Mouse (Mus musculus) cerebellum, adult 11-12 months (tissue): Measurements from ENCODE around the gene Smn1.
"Not testable (repeated sequence)": the region's sequence is repeated elsewhere in the genome, so short reads cannot be mapped to it uniquely, and the experiment has no call there.

Experiments used
- DNase-seq: peaks from one replicate; pipeline ENCODE4 v3.0.0; 2022

Smn1 gene

GRCm38 (mm10) chr13:100124423-100125257, at the start of gene Smn1:
TSS of gene Smn1 (plus strand) at chr13:100124852.
- peak; percentile 94 for DNase-seq

- no peak for DNase-seq
Observed at GRCm38 (mm10) chr13:100098808-100099207, 25.8 kb upstream of the Smn1 start.

GRCm38 (mm10) chr13:100103052-100103658, 21.5 kb upstream of the Smn1 start:
- DNase-seq: no peak

- DNase-seq: peak; percentile 91
Observed at GRCm38 (mm10) chr13:100103748-100104254, 20.9 kb upstream of the Smn1 start, which contains the start of gene Bdp1. TSS of gene Bdp1 (minus strand) at chr13:100104070.

GRCm38 (mm10) chr13:100107652-100108472, 16.8 kb upstream of the Smn1 start, which contains the start of gene Serf1:
TSS of gene Serf1 (plus strand) at chr13:100108012.
- DNase-seq: peak; percentile 80

GRCm38 (mm10) chr13:100112218-100112972, 12.3 kb upstream of the Smn1 start:
- no peak for DNase-seq

- DNase-seq: peak; percentile 16
Observed at GRCm38 (mm10) chr13:100123970-100124369, 682 bp upstream of the Smn1 start.

GRCm38 (mm10) chr13:100125258-100125643, 599 bp downstream of the Smn1 start:
- no peak for DNase-seq

GRCm38 (mm10) chr13:100141646-100142314, 17.1 kb downstream of the Smn1 start:
- DNase-seq: no peak

GRCm38 (mm10) chr13:100152659-100153058, 28.0 kb downstream of the Smn1 start:
- no peak for DNase-seq

- DNase-seq: no peak
Observed at GRCm38 (mm10) chr13:100156624-100157023, 32.0 kb downstream of the Smn1 start.

GRCm38 (mm10) chr13:100161171-100161870, 36.7 kb downstream of the Smn1 start:
- not testable (repeated sequence) for DNase-seq

- not testable (repeated sequence) for DNase-seq
Observed at GRCm38 (mm10) chr13:100162467-100162866, 37.8 kb downstream of the Smn1 start.

- not testable (repeated sequence) for DNase-seq
Observed at GRCm38 (mm10) chr13:100166378-100166777, 41.7 kb downstream of the Smn1 start.

GRCm38 (mm10) chr13:100174360-100174759, 49.7 kb downstream of the Smn1 start:
- DNase-seq: not testable (repeated sequence)

- DNase-seq: not testable (repeated sequence)
Observed at GRCm38 (mm10) chr13:100183111-100183510, 58.5 kb downstream of the Smn1 start.
